Mouse (Mus musculus): ENCODE measurements around the gene Prss50.
"Not testable (repeated sequence)": the region's sequence is repeated elsewhere in the genome, so short reads cannot be mapped to it uniquely, and the experiment has no call there.

Prss50 gene

GRCm38 (mm10) chr9:110857781-110858472 is at the start of gene Prss50:
Gene Prss50 (plus strand): TSS chr9:110857967.
- no peak for DNase-seq (ENCODE audit: low spot score)

- no peak for DNase-seq (ENCODE audit: low spot score)
These were observed 47.7 kb upstream of the Prss50 start for GRCm38 (mm10) chr9:110810051-110810450.

- DNase-seq (ENCODE audit: low spot score) = no peak
These were observed 44.0 kb upstream of the Prss50 start, which contains the start of gene Prss44 for GRCm38 (mm10) chr9:110813789-110814188. Gene Prss44 (plus strand): TSS chr9:110813994.

- not testable (repeated sequence) for DNase-seq (ENCODE audit: low spot score)
These were observed 37.2 kb upstream of the Prss50 start for GRCm38 (mm10) chr9:110820546-110820945.

GRCm38 (mm10) chr9:110821436-110821835 is 36.3 kb upstream of the Prss50 start:
- DNase-seq (ENCODE audit: low spot score) = no peak

GRCm38 (mm10) chr9:110825426-110825825 is 32.3 kb upstream of the Prss50 start:
- DNase-seq (ENCODE audit: low spot score) = no peak

GRCm38 (mm10) chr9:110825832-110826231 is 31.9 kb upstream of the Prss50 start:
- DNase-seq (ENCODE audit: low spot score) = no peak

GRCm38 (mm10) chr9:110826390-110826789 is 31.4 kb upstream of the Prss50 start, which contains the start of gene Prss43:
Gene Prss43 (plus strand): TSS chr9:110826690.
- no peak for DNase-seq (ENCODE audit: low spot score)

- DNase-seq (ENCODE audit: low spot score) = no peak
These were observed 24.7 kb upstream of the Prss50 start for GRCm38 (mm10) chr9:110833021-110833420.

GRCm38 (mm10) chr9:110834411-110834810 is 23.4 kb upstream of the Prss50 start, which contains the start of gene Prss45:
Gene Prss45 (plus strand): TSS chr9:110834588.
- DNase-seq (ENCODE audit: low spot score) = no peak

- DNase-seq (ENCODE audit: low spot score) = no peak
These were observed 22.8 kb upstream of the Prss50 start for GRCm38 (mm10) chr9:110834961-110835360.

GRCm38 (mm10) chr9:110836112-110836511 is 21.7 kb upstream of the Prss50 start:
- DNase-seq (ENCODE audit: low spot score) = peak; percentile 10

GRCm38 (mm10) chr9:110840905-110841304 is 16.9 kb upstream of the Prss50 start:
- no peak for DNase-seq (ENCODE audit: low spot score)

GRCm38 (mm10) chr9:110841438-110841837 is 16.3 kb upstream of the Prss50 start:
- no peak for DNase-seq (ENCODE audit: low spot score)

GRCm38 (mm10) chr9:110844206-110844605 is 13.6 kb upstream of the Prss50 start, which contains the start of gene Prss46:
Gene Prss46 (plus strand): TSS chr9:110844506.
- no peak for DNase-seq (ENCODE audit: low spot score)

- no peak for DNase-seq (ENCODE audit: low spot score)
These were observed 8.6 kb upstream of the Prss50 start for GRCm38 (mm10) chr9:110849162-110849561.

- no peak for DNase-seq (ENCODE audit: low spot score)
These were observed 1.9 kb upstream of the Prss50 start for GRCm38 (mm10) chr9:110855903-110856302.

GRCm38 (mm10) chr9:110856920-110857319 is 847 bp upstream of the Prss50 start:
- no peak for DNase-seq (ENCODE audit: low spot score)

GRCm38 (mm10) chr9:110858523-110858922 is 756 bp downstream of the Prss50 start:
- DNase-seq (ENCODE audit: low spot score) = no peak

- no peak for DNase-seq (ENCODE audit: low spot score)
These were observed 1.3 kb downstream of the Prss50 start for GRCm38 (mm10) chr9:110858967-110859596.

- no peak for DNase-seq (ENCODE audit: low spot score)
These were observed 13.3 kb downstream of the Prss50 start for GRCm38 (mm10) chr9:110871030-110871429.

- no peak for DNase-seq (ENCODE audit: low spot score)
These were observed 16.2 kb downstream of the Prss50 start for GRCm38 (mm10) chr9:110873681-110874659.
